Mouse (Mus musculus) spleen, postnatal 14 days (tissue): ENCODE results near the gene Dock1.

Source experiments
- DNase-seq, 2 experiments: peaks; one replicate each; pipeline ENCODE4 v3.0.0; 2021 to 2022; ENCODE audit warnings: low spot score in 2 of 2

Dock1 gene

DNA sequence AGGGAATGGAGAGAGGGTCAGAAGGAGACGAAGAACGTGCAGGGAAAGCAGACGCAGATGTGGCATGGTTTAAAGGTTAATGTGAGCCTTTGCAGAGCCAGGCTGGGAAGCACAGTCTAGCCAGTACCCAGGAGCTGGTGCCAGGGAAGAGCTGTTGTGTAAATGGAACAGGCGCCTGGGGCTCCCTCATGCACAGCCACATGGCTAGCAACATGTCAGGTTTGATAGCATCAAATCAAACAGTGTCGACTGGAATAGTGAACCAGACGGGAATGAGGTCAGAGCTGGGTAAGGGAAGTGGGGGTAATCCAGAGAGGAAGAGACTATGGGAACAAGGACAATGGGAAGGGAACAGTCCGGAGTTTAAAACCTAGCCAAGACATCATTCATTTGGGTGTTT lies 384.2 kb downstream of the Dock1 start:
- no peak for DNase-seq

DNA sequence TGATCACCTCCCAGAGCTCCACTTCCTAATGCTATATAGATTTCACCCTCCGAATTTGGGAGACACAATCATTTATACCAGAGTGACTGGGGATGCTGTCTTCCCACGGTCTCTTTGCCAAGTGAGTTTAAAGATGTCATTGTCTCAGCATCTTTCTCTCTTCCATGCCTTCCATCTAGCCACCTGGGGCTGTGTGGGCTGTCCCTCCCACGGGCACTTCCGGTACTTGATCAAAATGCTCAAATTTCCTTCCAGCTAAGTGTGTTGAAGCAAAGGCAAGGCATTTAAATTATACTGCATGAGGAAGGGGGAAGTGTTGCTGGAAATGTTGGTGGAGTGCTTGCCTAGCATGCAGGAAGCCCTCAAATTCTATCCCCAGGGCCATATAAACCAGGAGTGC lies 388.6 kb downstream of the Dock1 start:
- no peak for DNase-seq

DNA sequence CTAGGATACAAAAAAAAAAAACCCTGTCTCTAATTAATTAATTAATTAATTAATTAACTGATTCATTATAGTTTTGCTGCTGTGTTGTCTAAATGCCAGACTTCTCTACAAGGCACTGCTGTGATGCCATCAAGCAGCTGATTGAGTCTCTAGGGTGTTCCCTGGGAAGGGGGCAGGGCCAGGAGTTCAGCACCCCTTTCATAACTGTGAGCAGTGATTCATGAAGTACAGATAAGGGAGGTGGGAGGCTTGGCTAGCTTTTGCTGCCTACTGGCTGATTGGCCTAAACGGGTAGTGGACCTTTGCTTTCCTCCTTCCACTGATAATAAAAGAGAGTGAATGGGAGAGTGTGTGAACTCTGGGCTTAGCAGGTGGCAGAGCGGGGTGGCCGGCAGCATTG lies 389.1 kb downstream of the Dock1 start:
- DNase-seq: no peak

DNA sequence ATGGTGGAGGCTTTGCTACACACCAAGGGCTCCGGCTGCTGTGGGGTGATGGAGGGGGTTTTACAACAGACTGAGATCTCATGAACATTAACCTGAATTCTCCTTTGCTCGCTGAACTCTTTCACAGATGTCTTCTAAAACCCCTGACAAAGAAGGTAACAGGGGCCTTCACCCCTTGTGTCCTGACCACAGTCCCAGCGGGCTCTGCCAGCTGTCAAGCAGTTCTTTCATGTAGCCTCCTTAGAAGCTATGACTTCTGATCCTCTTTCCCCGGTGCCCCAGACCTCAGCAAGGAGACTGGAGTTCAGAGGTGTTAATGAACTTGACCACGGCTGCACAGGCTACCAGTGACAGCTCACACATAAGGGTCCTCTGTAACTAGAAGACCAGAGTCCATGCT lies 393.4 kb downstream of the Dock1 start:
- DNase-seq: no peak

DNA sequence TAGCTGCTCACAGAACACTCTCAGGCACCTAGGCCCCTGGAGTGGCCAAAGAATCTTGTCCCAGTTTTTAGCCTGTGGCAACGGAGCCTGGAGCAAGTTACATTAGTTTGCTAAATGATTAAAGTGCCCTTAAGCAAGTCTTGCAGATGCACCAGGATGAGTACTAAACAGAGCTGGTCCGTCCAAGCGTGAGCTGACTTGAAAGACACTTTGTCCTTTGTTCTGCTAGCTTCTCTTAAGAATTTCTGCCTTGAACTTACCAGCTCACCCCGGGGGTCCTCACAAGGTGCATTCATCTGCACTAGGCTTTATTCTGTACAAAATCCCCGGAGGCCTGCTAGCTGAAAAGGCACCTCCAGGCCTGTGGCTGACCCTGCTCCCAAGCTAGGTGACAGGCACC lies 394.8 kb downstream of the Dock1 start:
- DNase-seq: no peak

DNA sequence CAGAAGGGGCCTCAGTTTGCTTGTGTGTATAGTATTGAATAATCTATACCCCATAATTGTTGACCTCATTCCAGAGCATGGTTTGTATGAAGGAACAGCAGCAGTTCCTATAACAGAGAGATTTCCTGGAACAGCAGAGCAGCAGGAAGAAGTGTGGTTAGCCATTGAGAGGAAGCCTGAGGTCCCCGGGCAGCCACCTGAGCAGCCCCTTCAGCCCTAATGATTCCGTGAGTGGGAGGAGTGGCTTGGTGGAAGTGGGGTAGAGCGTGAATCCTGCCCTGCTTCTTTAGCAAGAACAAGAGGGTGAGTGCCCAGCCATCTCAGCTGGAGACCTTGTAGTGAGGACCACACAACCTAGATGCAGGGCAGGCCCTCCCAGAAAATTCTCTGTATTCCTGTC lies 398.4 kb downstream of the Dock1 start:
- no peak for DNase-seq

DNA sequence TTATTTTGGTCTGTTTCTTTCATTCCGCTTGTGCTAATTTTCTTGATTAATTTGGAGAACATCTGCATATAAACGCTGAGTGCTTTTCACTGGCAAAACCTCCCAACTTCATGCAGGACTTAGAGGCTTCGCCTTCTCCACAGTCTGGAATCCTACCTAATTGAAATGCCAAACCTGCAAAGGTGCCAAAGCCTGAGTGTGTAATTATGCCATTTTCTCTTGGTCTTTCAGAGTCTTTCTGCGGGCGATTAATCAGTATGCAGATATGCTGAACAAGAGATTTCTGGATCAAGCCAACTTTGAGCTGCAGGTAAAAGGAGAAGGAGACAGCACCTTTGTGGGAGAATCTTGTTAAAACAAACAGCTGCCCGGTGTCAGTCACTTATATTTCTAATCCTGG lies 406.4 kb downstream of the Dock1 start:
- no peak for DNase-seq

DNA sequence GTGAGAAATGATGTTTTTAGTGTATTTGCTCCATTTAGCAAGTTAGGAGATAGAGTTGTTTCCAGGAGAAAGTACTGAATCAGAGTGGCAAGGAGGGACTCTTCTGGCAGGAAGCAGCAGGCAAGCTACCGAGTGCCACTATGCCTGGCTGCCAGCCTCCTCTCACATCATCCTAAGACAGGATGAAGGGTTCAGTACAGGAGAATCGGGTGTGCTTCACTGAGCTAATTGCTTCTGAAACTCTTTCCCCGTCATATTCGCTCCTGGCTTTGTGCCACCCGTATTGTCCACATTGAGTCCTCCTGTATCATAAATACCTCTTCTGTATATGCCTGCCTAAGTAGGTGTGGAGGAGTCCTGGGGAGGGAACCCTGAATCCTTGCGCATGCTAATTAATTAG lies 406.9 kb downstream of the Dock1 start:
- no peak for DNase-seq

DNA sequence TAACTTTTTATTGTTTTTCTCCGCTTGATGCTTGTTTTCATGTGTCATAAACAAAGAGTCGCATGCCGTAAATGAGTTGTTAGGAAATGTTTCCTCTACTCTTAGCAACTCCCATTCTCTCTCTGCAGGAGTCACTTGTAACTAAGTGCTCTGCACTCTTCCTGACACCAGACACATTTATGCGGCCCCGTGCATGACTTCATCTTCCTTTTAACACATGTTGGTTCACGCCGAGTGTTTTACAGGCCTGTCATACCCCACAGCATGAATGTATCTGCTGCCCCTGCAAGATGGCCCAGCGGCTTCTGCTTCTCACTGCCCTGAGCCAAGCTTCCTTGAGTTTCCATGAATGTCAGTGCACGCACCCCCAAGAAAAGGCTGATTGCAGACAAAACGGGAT lies 407.4 kb downstream of the Dock1 start:
- no peak for DNase-seq

DNA sequence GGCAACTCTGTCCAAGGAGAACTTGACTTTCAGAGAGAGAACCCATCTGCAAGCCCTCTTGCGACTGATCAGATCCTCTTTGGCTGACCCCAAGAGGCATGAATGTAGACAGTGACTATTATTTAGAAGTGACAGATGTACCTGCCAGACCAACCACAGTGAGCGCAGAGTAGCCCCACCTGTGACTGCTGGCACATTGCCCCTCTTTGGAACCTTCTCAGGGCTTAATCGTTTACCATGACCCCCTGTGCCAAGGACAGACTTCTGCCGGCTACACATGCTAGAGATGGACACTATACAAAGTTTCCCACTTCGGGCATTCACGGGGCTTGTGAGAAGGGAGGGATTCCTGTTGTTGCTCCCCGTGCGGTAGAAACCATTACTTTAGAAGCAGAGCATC lies 413.0 kb downstream of the Dock1 start:
- no peak for DNase-seq

DNA sequence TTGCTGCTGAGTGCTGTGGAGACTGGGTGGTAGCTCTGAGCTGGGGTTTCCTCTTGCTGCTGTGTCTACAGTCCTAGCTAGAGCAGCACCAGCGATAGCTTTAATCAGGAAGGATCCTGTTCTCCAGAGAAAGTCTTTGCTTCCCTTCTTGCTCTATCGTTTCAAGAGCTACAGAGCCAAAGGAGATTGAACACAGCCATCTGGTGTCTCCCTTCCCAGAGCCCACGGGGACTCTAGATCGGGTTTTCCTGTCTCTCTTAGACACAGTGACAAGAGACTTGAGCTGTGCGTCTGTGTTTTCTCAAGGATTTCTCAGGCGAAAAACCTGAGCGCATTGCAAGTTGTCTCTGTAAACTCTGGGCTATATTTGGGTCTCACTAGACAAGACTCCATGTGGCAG lies 413.6 kb downstream of the Dock1 start:
- DNase-seq: no peak

DNA sequence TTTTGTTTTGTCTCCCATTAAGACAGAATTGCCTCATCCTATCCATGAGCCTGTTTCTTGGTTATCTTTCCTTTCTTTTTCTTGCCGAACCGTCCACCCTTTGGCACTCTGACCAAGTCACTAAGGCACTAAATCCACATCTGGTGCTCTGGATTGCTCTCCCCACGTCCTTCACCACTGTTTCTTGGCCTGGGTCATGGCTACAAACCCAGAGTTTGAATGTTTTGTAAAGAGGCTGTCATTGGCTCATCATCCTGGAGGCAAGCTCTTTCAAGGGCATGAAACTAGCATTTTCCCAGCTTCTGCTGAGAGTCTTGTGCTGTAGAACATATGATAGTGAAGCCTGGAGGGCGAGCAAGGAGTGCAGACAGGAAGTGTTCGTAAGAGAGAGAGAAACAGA lies 416.1 kb downstream of the Dock1 start:
- DNase-seq: no peak

DNA sequence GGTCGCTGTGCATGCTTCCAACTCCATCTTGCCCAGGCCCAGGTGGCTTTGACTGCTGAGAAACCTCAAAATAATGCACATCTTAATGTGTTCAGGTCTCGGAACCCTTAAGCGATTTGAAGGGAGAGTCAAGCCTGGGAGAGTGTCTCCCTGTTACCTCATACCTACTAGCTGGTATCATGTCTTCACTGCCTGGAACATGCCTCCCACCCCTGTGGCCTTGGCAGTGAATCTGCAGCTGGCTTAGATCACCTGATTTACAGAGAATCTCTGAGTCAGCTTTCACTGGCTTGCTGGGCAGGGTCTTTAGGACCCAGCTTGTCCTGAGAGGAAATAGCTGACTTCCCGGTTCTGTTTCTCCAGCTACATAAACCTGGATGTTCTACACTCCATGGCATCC lies 419.2 kb downstream of the Dock1 start:
- DNase-seq: no peak

DNA sequence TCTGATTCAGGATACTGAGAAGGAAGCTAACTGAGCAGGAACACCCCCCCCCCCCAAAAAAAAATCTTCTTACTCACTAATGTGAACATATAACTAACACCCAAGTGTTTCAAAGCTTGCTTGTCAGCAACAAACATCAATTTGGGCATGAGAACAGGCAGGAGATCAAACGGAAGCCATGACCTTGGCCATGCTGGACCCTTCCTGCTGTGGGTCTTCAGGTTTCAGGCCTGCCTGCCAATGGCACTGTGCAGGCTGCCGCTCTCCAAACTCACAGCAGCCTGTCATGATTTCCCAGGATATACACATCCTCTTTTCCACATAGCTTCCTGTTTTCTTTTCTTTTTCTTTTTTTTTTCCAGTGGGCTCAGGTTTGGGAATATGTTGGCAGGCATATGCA lies 423.4 kb downstream of the Dock1 start:
- no peak for DNase-seq

DNA sequence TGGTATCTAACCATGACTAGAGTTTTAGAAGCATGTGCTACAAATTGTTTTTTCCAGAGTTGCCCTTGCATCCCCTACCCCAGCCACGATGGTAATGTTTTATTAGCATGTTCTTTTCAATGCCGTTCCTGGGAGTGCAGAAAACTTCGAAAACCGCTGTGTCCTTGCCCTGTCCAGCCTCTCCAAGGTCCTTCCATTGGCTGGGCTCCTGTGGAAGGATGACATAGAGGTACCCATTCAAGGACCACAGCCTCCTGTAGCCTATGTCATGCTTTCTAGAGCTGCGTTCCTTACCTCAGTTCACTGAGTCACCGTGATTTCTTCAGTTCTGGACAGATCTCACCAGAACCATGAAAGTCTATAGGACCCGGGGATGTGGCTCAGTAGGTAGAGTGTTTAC lies 431.5 kb downstream of the Dock1 start:
- DNase-seq: no peak

DNA sequence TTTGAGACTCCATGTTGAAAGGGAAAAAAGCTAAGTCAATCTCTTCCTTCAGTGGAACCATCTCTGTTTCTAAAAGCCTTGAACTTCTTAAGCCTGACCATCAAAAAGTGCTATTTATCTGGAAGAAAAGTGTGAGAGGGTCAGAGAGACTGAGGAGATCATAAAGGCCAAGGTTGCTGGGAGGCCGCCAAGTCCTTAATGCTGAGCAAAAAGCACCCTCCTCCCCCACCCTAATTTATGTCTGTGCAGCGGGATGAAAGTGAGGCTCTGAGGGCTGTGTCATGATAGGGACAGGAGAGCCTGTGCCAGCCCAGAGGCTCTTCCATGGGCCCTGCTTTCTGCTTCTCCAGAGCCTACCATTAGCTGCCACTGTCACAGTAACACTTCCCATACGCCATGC lies 436.1 kb downstream of the Dock1 start:
- no peak for DNase-seq

DNA sequence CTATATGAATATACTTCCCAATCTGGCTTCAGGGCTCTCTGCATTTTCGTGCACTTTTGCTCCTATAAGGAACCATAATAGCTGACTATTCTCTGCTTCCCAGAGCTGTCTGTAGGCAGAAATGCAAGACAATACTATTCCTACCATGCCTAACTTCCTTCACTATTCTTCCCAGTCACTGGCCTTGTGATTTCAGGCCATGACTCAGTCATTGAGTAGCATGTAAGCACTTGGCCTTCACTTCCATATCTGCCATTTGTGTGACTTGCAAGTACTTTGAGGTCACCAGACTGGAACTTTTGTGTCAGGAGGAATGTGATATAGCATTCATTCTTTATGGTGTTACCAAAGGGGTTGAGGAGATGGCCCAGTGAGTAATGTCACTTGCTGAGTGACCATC lies 439.9 kb downstream of the Dock1 start:
- DNase-seq: no peak

DNA sequence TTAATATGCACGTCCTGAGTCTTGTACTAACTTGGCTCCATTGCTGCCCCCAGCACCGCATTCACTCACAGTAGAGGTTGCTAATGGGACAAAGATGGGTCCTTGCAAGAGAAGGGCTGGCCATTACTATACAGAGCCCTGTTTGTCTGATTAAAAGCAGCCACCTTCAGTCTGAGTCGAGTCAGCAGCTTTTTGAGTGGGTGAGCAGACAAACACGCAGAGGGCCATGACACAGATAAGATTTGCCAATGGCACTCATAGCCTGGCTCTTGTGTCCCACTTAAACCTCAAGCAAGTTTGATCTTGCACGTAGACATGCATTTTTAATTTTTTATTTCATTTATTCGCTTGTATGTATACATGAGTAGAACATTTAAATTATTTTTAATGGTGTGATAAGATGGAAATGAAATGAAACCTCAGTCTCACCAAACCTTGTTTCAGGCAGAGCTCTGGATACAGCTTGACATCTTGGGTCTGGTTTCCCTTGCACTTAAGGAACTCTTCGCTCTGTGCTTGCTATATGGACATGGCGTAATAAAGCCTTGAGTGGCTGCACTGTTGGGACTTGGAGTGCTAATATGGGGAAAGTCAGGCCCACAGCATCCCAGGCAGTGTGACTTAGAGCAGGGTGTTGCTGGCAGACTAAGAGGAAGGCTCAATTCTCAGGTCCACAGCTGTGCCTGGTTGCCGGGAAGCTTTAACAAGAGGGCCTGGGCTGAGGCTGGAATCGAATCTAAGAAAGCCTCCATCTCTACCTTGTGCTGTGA lies 455.0 kb downstream of the Dock1 start:
- no peak for DNase-seq

DNA sequence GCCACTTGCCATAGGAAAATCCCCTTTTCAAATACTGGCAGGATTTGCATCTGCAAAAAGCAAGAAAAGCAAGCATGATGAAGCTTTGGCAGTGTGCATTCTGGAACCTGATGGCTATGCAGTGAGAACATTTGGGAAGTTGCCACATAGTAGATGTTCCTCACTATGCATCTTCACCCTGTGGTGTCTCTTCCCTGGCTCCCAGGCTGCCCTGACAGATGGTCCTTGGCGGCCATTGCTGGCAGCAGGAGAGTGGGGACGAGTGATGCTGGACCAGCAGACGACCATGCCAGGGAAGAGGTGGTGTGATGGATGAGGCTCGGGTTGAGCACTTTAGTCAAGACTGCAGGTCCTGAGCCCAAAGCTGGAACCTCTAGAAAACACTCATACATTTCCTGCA lies 462.0 kb downstream of the Dock1 start:
- no peak for DNase-seq

DNA sequence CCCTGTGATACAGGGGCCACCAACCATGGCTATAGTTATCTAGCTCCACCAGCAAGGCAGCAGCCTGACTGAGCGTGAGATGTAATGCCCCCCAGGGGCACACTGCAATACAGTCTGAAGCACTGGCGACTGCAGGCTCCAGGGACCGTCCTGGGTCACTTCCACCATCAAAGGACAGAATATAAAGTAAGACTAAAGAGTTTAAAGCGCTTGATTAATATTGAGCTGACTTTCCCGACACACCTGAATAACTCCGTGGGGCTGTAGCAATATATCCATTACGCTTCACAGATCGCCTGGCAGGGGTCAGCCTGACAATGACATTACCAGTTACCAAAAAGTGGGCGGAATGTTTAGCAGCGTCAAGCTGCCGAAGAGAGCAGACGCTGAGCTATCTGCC lies 464.2 kb downstream of the Dock1 start:
- no peak for DNase-seq

DNA sequence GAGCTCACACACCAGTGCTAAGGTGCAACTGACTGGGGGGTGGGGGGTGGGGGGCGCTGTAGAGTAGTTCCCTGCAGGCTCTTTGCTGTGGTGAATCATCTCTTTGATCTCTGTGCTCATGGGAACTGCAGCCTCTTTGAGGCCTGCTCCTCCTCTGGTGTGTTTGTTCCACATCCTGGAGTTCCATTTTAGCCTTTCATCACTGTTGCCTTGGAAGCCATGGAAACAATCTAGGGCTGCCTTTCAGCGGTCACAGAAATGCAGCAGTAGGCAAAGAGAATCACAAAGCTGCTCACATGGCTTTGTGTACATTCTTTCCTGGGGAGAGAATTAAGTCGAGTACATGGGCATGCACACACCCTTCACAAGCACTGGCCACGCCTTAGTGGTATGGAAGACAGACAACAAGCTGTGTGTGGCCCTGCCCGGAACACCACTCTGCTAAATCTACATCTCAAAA lies 468.7 kb downstream of the Dock1 start:
- DNase-seq: no peak

DNA sequence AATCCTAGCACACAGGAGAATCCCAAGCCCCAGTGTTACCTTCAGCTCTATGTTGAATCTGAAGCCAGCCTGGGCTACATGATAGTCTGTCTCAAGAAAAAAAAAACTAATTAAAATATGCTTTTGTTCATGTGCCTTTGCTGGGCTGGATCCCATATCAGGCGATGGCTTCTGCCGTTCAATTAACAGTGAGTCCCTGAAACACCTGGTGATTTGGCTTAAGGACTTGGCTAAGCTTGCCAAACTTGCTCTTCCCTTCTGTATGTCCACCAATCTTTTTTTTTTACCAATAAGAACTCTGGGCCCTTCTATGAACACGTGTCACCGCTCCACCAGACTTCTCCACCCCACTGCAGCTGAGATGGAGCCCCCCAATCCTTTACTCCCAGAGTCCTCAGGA lies 474.3 kb downstream of the Dock1 start:
- no peak for DNase-seq

DNA sequence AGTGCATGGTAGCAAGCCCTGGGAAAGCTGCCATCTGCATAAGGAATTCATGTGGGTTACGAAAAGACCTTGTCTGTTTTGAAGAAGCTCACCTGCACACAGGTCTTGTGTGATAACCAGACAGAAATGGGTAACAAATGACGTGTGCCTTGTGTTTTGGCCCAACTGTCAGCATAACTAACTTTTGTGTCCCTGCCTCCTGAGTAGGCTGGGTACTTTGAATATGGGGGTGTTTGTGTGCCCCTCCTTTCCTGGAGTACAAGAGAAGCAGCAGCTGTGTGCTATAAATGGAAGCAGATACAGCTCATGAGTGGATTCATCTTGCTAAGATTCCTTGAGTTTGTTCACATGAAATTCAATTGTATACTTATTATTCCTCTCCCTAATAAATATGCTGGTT lies 480.5 kb downstream of the Dock1 start:
- DNase-seq: no peak

DNA sequence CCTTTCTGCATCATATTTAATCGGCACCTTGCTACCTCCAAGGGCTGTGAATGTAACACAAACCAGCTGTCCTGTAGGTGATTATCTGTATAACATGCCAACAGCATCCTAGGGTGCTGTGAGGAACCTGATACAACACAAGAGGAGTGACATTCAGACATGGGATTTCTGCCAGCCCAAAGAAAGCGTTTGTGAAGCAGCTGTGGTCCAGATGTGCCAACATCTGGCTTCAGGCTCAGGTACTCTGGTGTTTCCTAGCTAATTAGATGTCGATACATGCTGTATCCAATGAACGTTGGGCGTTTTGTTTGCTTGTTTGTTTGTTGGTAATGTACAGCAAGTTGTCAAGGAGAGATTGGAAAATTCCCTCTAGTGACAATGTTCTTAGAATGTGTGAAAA lies 487.1 kb downstream of the Dock1 start:
- DNase-seq: no peak
